Mouse (Mus musculus): ENCODE measurements around the gene Foxd3. TPM values are rescaled to one million over a fixed set of nuclear protein-coding genes. Genes with fewer than 3 reads are reported as not detected.

Foxd3 gene
- total RNA-seq, 2 experiments from 2014 or later: 2.4 to 3.9 TPM

DNA sequence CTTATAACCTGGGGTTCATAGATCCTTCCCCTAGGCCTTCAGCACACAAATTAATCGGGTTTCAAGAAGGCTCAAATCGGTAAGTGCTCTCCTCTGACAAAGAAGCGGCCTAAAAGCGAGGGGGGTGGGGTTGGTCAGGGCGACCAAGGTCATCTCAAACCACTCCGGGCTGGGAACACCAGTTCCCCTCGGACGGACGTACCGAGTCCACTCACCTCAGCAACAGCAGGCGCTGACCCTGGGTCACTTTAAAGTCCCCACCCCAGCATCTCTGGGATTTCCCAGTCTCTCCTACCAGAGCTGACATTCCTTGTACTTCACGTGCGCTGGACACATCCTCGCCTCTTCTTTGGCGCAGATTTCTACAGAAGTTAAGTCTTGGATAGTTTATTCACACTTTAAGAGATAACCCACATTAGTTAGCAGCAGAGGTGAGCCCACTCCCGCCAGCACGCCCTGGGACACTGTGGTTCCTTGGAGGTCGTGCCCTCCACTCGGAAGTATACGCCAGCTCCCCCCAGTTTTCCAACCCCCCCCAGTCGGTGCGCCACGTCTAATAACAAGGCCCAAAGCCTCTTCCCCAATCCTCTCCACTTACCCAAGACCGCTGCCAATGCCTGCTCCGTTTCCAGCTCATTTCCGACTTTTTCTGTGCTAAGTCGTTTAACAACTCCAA, 1.3 kb upstream of the Foxd3 start:
- intact Hi-C loops (cut with DNase I; ENCODE audit: low total_unique reads): no loop called here
- no peak for DNase-seq

DNA sequence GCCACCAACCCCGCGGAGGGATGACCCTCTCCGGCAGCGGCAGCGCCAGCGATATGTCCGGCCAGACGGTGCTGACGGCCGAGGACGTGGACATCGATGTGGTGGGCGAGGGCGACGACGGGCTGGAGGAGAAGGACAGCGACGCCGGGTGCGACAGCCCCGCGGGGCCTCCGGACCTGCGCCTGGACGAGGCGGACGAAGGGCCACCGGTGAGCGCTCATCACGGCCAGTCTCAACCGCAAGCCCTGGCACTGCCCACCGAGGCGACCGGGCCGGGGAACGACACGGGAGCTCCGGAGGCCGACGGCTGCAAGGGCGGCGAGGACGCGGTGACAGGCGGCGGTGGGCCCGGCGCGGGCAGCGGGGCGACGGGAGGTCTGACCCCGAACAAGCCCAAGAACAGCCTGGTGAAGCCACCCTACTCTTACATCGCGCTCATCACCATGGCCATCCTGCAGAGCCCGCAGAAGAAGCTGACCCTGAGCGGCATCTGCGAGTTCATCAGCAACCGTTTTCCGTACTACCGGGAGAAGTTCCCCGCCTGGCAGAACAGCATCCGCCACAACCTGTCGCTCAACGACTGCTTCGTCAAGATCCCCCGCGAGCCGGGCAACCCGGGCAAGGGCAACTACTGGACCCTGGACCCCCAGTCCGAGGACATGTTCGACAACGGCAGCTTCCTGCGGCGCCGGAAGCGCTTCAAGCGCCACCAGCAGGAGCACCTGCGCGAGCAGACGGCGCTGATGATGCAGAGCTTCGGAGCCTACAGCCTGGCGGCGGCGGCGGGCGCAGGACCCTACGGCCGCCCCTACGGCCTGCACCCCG, 718 bp downstream of the Foxd3 start:
- intact Hi-C loops (cut with DNase I; ENCODE audit: low total_unique reads): no loop called here
- DNase-seq: no peak

DNA sequence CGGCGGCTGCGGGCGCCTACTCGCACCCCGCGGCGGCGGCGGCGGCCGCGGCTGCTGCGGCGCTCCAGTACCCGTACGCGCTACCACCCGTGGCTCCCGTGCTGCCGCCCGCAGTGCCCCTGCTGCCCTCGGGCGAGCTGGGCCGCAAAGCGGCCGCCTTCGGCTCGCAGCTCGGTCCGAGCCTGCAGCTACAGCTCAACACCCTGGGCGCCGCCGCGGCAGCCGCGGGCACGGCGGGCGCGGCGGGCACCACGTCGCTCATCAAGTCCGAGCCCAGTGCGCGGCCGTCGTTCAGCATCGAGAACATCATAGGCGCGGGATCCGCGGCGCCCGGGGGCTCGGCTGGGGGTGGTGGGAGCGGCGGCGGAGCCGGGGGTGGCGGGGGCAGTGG, 1.3 kb downstream of the Foxd3 start:
- intact Hi-C loops (cut with DNase I; ENCODE audit: low total_unique reads): no loop called here
- DNase-seq: no peak

DNA sequence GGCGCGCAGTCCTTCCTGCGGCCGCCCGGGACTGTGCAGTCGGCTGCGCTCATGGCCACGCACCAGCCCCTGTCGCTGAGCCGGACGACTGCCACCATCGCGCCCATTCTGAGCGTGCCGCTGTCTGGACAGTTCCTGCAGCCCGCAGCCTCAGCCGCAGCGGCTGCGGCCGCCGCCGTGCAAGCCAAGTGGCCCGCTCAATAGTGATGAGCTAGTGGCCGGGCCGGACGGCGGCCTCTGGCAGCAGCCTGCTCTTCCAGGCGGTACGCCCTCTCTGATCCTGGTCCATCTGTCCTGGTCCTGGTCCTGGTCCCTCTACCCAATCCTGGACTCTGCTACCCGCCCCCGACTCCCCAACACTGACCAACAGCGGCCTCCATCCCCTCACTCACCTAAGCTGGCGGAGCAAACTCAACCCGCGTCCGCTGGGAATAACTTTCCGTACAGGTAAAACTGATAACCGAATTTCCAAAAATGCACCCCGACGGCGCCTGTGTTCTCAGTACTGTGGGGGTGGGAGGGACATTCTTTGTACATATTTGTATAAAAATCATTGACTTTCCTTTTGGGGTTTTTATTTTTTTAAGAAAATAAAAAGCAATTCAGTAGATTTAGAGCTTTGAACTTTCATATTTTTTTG, 1.9 kb downstream of the Foxd3 start:
- intact Hi-C loops (cut with DNase I; ENCODE audit: low total_unique reads): no loop called here
- no peak for DNase-seq

DNA sequence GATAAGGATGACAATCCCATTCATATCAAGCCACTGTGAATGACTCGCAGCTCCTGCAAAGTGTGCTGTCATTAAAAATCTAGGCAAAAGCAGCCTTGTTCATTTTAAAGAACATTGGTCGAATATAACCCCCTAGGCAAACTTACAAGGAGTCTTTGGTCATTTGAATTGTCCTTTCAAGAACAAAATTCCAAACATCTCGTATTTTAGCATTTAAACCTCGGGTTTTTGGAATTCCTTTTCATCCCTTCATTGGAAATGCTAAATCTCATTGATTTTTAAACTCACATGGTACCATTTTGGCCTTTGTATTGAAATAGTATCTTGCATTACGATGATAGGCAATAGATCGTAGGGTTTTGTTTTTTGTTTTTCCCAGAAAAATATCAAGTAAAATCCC, 2.8 kb downstream of the Foxd3 start:
- intact Hi-C loops (cut with DNase I; ENCODE audit: low total_unique reads): no loop called here
- no peak for DNase-seq

DNA sequence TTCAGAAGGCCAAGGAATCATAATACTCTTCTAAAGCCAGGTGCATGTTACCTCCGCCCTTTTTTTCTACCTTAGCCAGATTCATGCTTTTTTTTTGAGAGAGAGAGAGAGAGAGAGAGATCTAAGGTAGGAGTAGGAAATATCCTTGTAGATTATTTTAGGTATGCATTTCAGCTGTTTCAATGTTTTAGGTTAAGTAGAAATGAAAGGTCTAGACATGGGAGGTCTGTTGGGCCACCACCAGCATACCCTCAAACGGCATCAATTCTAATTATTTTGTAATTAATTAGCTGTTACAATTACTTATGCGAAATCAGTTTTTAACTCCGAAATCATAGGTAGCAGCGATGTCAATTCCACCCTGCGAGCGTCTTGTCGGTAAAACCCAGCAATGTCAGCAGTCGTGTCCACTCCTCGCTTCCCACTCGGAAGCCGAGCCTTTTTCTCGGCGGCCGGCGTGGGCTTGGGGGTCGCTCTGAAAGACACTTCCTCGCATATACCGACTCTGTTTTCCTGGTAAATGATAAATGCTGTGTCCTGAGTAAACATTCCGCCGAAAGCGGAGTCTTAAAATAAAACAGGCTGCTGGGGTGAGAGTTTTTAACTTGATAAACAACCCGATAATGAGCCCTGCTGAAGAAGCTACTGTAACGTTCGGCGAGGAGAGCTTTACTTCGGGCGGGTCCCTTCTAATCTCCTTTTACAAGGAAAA, 3.4 kb downstream of the Foxd3 start:
- no peak for DNase-seq
- intact Hi-C loops (cut with DNase I; ENCODE audit: low total_unique reads): loop anchor here (5.0 kb wide), 1 partner anchor 58 kb away; the partner anchor contains the start of gene Alg6

DNA sequence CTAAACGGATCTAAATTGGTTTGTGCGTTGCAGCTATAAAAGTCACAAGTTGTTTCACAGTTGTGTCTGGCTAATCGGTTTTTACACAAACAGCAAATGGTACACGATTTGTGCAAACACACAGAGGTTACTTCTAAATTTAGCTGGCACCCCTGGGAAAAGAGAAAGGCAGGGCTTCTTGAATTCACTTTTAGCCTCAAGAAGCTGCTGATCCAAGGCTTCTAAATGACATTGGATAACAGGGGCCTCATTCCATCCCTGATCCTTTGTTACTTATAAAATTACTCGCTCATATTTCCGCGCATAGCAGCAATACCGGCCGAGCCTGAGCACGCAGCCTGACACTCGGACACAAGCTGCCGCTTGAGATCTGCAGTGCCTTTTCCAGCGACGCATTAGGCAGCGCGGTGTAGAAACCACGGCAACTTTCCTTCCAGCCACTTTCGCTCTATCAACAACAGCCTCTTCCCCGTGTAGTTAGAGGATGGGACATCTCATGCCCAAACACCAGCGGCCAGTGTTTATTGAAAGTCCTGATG, 4.0 kb downstream of the Foxd3 start:
- intact Hi-C loops (cut with DNase I; ENCODE audit: low total_unique reads): loop anchor here (5.0 kb wide), 1 partner anchor 57 kb away; the partner anchor contains the start of gene Alg6
- no peak for DNase-seq

DNA sequence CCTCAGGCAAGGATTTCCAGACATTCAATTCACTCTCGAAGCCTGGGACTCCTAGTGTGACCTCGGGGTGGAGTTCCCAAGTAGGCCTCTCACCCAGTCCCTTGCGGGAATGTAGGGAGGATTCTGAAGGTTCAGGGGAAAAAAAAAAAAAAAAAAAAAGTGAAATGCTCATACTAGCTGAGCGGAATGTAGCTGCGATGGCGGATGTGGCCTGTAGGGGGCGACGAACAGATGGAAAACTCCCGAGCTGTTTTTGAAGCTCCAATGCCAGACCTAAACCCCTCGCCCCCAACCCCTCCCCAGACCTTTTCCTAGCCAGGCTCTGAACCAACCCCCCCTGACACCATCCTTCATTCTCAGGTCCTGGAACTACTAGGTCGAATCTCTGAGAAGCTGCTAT, 4.9 kb downstream of the Foxd3 start:
- DNase-seq: peak; percentile 60
- intact Hi-C loops (cut with DNase I; ENCODE audit: low total_unique reads): loop anchor here (5.0 kb wide), 1 partner anchor 56 kb away; the partner anchor contains the start of gene Alg6

DNA sequence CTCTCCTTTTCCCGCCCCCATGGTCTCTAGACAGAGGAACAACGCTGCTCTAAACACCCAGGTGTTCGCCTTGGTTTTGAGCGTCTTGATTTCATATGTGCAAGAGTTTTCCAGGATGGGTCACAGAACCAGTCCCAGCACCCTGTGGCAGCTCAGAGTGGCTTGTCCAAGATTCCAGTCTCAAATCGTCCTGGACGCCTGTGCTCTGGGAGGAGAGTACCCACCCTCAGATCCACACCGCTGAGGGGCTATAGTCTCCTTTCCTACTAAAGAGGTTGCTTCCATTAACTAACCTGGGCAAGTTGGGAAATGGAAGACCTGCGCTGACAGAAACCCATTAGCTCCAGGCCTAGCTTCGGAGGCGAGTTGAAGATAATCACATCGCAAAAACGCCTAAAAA, 5.9 kb downstream of the Foxd3 start:
- intact Hi-C loops (cut with DNase I; ENCODE audit: low total_unique reads): loop anchor here (5.0 kb wide), 1 partner anchor 55 kb away; the partner anchor contains the start of gene Alg6
- DNase-seq: no peak

DNA sequence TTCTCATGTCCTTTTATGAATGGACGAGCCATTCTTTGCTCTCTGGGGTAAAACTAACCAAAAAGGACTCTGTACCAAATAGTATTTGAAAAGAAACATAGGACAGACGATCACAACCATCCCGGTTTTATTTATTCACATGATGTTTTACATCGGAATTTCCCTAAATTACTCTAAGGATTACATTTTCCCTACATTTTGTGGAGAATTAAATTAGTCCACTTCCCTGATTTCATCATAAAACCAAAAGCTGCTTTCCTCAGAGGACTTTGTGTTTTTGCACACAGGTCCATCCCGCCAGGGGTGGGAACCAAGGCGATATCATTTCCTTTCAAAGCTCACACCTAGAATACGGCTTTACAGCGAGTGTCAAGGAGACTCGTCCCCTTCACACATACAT, 6.3 kb downstream of the Foxd3 start:
- no peak for DNase-seq
- intact Hi-C loops (cut with DNase I; ENCODE audit: low total_unique reads): loop anchor here (5.0 kb wide), 1 partner anchor 55 kb away; the partner anchor contains the start of gene Alg6

DNA sequence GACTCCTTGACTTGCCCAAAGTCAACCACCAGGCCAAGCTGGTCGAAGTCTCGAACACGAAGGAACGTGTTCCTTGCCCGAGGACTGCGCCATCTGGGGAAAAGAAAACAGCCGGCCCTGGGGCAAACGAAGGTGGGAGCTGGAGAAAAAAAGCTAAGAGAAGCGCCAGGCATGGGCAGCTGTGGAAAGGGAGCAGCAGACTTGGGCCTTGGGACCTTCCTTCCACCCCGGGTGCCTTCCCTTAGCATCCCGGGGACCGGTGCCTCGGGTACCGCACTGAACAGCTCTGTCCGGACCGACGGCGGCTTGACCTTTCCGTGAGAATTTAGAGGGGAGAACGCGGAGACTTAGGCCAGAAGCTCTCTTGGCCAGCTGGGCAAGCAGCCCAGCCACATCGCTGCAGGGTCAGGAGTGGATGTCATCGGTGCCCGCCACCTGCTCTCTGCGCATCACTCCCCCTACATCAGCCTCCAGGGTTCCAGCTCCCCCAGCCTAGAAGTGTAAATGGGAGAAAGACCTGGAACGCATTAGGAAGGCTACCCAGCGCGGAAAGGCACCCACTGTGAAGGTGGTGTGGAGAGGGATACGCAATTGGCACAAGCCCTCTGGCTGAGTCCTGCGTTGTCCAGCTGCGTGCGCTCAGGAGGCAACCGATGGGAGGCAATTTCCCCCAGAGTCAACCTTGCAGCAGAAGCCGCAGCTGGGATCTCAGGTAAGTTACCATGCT, 6.9 kb downstream of the Foxd3 start:
- no peak for DNase-seq
- intact Hi-C loops (cut with DNase I; ENCODE audit: low total_unique reads): loop anchor here (5.0 kb wide), 1 partner anchor 54 kb away; the partner anchor contains the start of gene Alg6

DNA sequence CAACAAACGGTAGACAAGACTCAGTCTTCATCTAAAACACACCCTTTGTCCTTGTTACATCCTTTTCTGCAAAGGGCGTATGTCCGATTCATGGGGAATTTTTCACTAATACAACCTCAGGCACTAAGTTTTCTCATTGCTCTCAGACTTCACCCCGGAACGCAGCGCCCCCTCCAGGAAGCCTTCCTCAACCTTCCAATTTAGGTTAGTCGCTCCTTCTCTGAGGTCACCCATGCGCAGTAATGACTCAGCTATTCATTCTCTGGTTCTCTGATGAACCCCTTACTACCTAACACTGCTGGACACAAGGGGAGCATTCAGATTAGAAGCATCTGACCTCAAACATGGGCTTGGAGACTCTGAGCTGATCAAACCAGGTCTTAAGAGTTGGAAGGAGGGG, 7.6 kb downstream of the Foxd3 start:
- intact Hi-C loops (cut with DNase I; ENCODE audit: low total_unique reads): loop anchor here (5.0 kb wide), 1 partner anchor 54 kb away; the partner anchor contains the start of gene Alg6
- no peak for DNase-seq

DNA sequence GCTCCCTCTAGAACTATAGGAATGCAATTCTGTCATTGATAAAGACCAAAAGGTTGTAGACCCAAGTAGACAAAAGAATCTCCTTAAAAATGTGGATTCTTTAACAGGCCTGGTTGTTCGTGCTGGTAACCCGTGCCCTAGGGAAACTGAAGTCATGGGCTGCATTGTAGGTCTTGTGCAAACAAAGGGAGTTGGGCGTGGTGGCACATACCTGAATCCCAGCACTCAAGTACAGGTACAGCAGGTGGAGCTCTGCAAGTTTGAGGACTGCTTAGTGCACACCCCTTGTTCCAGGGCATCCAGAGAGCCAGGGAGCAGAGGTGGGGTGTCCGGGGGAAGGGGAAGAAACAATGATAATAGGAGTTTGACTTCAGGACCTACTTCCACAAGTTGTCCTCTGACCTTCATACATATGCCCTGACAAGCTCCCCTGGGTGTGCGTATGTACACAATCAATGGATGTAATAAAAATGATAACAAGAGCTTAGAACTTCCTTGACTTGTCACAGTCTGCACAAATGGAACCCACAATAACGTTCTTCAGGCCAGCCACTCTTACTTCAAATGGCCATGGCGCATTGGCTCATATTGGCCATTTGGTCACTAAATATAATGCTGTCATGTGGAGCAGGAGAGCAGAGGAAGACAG, 14.2 kb downstream of the Foxd3 start:
- no peak for DNase-seq
- intact Hi-C loops (cut with DNase I; ENCODE audit: low total_unique reads): no loop called here

DNA sequence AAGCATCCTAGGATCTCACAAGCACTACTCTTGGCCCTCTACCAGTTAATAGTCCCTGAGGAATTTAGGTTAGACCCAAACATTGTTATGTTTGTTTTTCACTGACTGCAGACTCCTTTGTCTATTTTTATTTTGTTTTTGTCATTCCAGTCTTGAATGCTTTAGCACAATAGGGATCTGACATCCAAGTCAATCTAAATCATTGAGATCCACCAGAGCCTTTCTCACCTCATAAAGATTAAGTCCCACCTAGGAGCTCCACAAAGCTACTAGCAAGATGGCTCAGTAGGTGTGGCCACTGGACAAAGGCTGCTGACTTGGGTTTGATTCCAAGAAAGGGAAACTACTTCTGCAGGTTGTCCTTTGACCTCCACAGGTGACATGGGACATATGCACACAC, 19.1 kb downstream of the Foxd3 start:
- no peak for DNase-seq
- intact Hi-C loops (cut with DNase I; ENCODE audit: low total_unique reads): no loop called here

DNA sequence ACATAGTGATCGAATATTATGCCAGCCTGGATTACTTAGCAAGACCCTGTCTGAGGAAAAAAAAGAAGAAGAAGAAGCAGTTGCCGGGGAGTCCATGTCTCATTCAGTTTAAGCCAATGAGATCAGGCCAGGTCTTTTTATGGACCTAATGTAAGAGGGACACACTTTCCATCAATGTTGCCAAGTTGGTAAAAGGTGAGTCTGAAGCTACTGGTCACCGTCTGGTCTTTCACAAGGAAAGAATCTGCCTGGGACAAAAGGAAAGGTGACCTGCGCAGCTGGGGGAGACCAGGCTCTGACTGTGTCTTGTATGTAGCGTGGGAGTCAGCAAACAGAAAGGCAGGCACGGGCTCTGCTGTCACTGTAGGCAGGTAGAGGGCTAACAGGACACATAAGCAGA, 27.8 kb downstream of the Foxd3 start:
- intact Hi-C loops (cut with DNase I; ENCODE audit: low total_unique reads): no loop called here
- no peak for DNase-seq

DNA sequence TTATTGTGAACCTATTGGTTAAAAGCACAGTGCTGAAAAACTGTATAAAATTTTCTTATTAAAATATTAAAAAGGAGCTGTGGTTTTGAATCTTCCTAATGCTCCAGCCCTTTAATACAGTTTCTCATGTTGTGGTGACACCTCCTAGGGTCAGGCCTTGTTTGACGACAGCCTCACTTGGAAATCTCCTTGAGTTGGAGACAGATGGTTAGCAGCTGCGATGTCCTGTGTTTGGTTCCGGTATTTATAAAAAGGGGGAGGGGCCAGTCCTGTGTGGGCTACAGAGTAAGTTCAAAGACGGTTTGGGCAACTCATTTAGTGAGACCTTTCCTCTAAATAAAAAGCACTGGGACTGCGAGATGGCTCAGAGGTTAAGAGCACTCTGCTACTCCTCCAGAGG, 30.2 kb downstream of the Foxd3 start:
- DNase-seq: no peak
- intact Hi-C loops (cut with DNase I; ENCODE audit: low total_unique reads): no loop called here

Data from gastrocnemius, postnatal 14 days (tissue).